Mouse (Mus musculus) left cerebral cortex, postnatal 36 days (tissue): ENCODE measurements around the gene Emp1. TPM values are rescaled to one million over a fixed set of nuclear protein-coding genes. Genes with fewer than 3 reads are reported as not detected.

ENCODE experiments used
- DNase-seq, 2 experiments: peaks; one replicate each; pipeline ENCODE4 v3.0.0; 2021 to 2022; ENCODE audit warnings: low spot score in 2 of 2, mixed read lengths in 1 of 2
- intact Hi-C: fragments of 180-260 bp; cut with DNase I; formaldehyde crosslinking; loops from one replicate; pipeline ENCODE4 v1.15.1; 2025
- total RNA-seq, 2 experiments: library from RNA; stranded (reverse); gene quantifications; 2 replicates each; pipeline ENCODE4 v1.2.3; 2021

Emp1 gene
- 1 to 10 TPM; 1.3 to 3.7 TPM for total RNA-seq

- intact Hi-C loops = loop anchor here (5.0 kb wide), 1 partner anchor 45 kb away; no protein-coding TSS in a partner anchor
- peak; percentile 60 to 67 for DNase-seq
These were observed at the start of gene Emp1 for GRCm38 (mm10) chr6:135362459-135363159. TSS of gene Emp1 (plus strand) at chr6:135362545.

GRCm38 (mm10) chr6:135313981-135314380 lies 48.4 kb upstream of the Emp1 start:
- DNase-seq = no peak
- intact Hi-C loops = no loop called here

GRCm38 (mm10) chr6:135316141-135316540 lies 46.2 kb upstream of the Emp1 start:
- DNase-seq = no peak
- intact Hi-C loops = loop anchor here (5.0 kb wide), 1 partner anchor 46 kb away; the partner anchor contains the start of gene Emp1

GRCm38 (mm10) chr6:135319431-135319933 lies 42.9 kb upstream of the Emp1 start:
- intact Hi-C loops = loop anchor here (5.0 kb wide), 1 partner anchor 43 kb away; the partner anchor contains the start of gene Emp1
- no peak for DNase-seq

GRCm38 (mm10) chr6:135322749-135323148 lies 39.6 kb upstream of the Emp1 start:
- DNase-seq = no peak
- intact Hi-C loops = no loop called here

- intact Hi-C loops = no loop called here
- DNase-seq = no peak
These were observed 38.9 kb upstream of the Emp1 start for GRCm38 (mm10) chr6:135323311-135323982.

GRCm38 (mm10) chr6:135324111-135324510 lies 38.2 kb upstream of the Emp1 start:
- no peak for DNase-seq
- intact Hi-C loops = no loop called here

GRCm38 (mm10) chr6:135324686-135325300 lies 37.6 kb upstream of the Emp1 start:
- intact Hi-C loops = no loop called here
- DNase-seq = no peak

- intact Hi-C loops = no loop called here
- no peak for DNase-seq
These were observed 35.5 kb upstream of the Emp1 start for GRCm38 (mm10) chr6:135326847-135327246.

GRCm38 (mm10) chr6:135331916-135332315 lies 30.4 kb upstream of the Emp1 start:
- no peak for DNase-seq
- intact Hi-C loops = no loop called here

GRCm38 (mm10) chr6:135332737-135333281 lies 29.5 kb upstream of the Emp1 start:
- intact Hi-C loops = no loop called here

GRCm38 (mm10) chr6:135333994-135334651 lies 28.2 kb upstream of the Emp1 start:
- intact Hi-C loops = no loop called here
- no peak for DNase-seq

More at GRCm38 (mm10) chr6:135332737-135333281, 29.5 kb upstream of the Emp1 start:
- no peak for DNase-seq

- DNase-seq = no peak
- intact Hi-C loops = no loop called here
These were observed 26.0 kb upstream of the Emp1 start for GRCm38 (mm10) chr6:135336376-135336775.

- intact Hi-C loops = no loop called here
- no peak for DNase-seq
These were observed 21.8 kb upstream of the Emp1 start for GRCm38 (mm10) chr6:135340355-135341075.

- intact Hi-C loops = no loop called here
These were observed 21.3 kb upstream of the Emp1 start for GRCm38 (mm10) chr6:135341076-135341378.

GRCm38 (mm10) chr6:135351638-135352302 lies 10.6 kb upstream of the Emp1 start:
- intact Hi-C loops = no loop called here

More at GRCm38 (mm10) chr6:135341076-135341378, 21.3 kb upstream of the Emp1 start:
- no peak for DNase-seq

GRCm38 (mm10) chr6:135352537-135352936 lies 9.8 kb upstream of the Emp1 start:
- DNase-seq = no peak
- intact Hi-C loops = no loop called here

More at GRCm38 (mm10) chr6:135351638-135352302, 10.6 kb upstream of the Emp1 start:
- no peak for DNase-seq

GRCm38 (mm10) chr6:135354953-135355352 lies 7.4 kb upstream of the Emp1 start:
- intact Hi-C loops = no loop called here

More at GRCm38 (mm10) chr6:135354953-135355352, 7.4 kb upstream of the Emp1 start:
- DNase-seq = no peak
